Mouse (Mus musculus): Measurements from ENCODE around the gene Plxnc1.

The Plxnc1 gene

GRCm38 (mm10) chr10:94871102-94871501 is 73.5 kb downstream of the Plxnc1 start:
- no peak for DNase-seq (ENCODE audit: low read depth, low spot score)

- DNase-seq (ENCODE audit: low read depth, low spot score): no peak
Measured at GRCm38 (mm10) chr10:94866995-94867856, 77.4 kb downstream of the Plxnc1 start.

- DNase-seq (ENCODE audit: low read depth, low spot score): peak; percentile 41
Measured at GRCm38 (mm10) chr10:94865206-94865605, 79.4 kb downstream of the Plxnc1 start.

- no peak for DNase-seq (ENCODE audit: low read depth, low spot score)
Measured at GRCm38 (mm10) chr10:94864199-94864928, 80.3 kb downstream of the Plxnc1 start.

GRCm38 (mm10) chr10:94863251-94863650 is 81.4 kb downstream of the Plxnc1 start:
- no peak for DNase-seq (ENCODE audit: low read depth, low spot score)

GRCm38 (mm10) chr10:94860870-94861269 is 83.8 kb downstream of the Plxnc1 start:
- no peak for DNase-seq (ENCODE audit: low read depth, low spot score)

- DNase-seq (ENCODE audit: low read depth, low spot score): no peak
Measured at GRCm38 (mm10) chr10:94858277-94859033, 86.2 kb downstream of the Plxnc1 start.

GRCm38 (mm10) chr10:94850565-94850964 is 94.1 kb downstream of the Plxnc1 start:
- no peak for DNase-seq (ENCODE audit: low read depth, low spot score)

GRCm38 (mm10) chr10:94849930-94850329 is 94.7 kb downstream of the Plxnc1 start:
- no peak for DNase-seq (ENCODE audit: low read depth, low spot score)

- DNase-seq (ENCODE audit: low read depth, low spot score): no peak
Measured at GRCm38 (mm10) chr10:94849360-94849759, 95.3 kb downstream of the Plxnc1 start.

GRCm38 (mm10) chr10:94848344-94848743 is 96.3 kb downstream of the Plxnc1 start:
- DNase-seq (ENCODE audit: low read depth, low spot score): no peak

GRCm38 (mm10) chr10:94846501-94847105 is 98.0 kb downstream of the Plxnc1 start:
- no peak for DNase-seq (ENCODE audit: low read depth, low spot score)

- DNase-seq (ENCODE audit: low read depth, low spot score): no peak
Measured at GRCm38 (mm10) chr10:94844692-94845091, 99.9 kb downstream of the Plxnc1 start.

- DNase-seq (ENCODE audit: low read depth, low spot score): no peak
Measured at GRCm38 (mm10) chr10:94835874-94836273, 108.8 kb downstream of the Plxnc1 start.

GRCm38 (mm10) chr10:94829407-94829806 is 115.2 kb downstream of the Plxnc1 start:
- no peak for DNase-seq (ENCODE audit: low read depth, low spot score)

- DNase-seq (ENCODE audit: low read depth, low spot score): no peak
Measured at GRCm38 (mm10) chr10:94828734-94829230, 115.9 kb downstream of the Plxnc1 start.

- DNase-seq (ENCODE audit: low read depth, low spot score): no peak
Measured at GRCm38 (mm10) chr10:94827890-94828733, 116.5 kb downstream of the Plxnc1 start.

- no peak for DNase-seq (ENCODE audit: low read depth, low spot score)
Measured at GRCm38 (mm10) chr10:94827325-94827724, 117.3 kb downstream of the Plxnc1 start.

GRCm38 (mm10) chr10:94826436-94826835 is 118.2 kb downstream of the Plxnc1 start:
- DNase-seq (ENCODE audit: low read depth, low spot score): no peak

- DNase-seq (ENCODE audit: low read depth, low spot score): no peak
Measured at GRCm38 (mm10) chr10:94825951-94826350, 118.7 kb downstream of the Plxnc1 start.
